Mouse (Mus musculus): ENCODE measurements around the gene Ktn1.

Ktn1 gene

GRCm38 (mm10) chr14:47756411-47757065 lies 108.3 kb downstream of the Ktn1 start:
- peak; percentile 63 for DNase-seq (ENCODE audit: low spot score)

GRCm38 (mm10) chr14:47765192-47765591 lies 116.9 kb downstream of the Ktn1 start:
- no peak for DNase-seq (ENCODE audit: low spot score)

GRCm38 (mm10) chr14:47765796-47766195 lies 117.5 kb downstream of the Ktn1 start:
- no peak for DNase-seq (ENCODE audit: low spot score)

GRCm38 (mm10) chr14:47766373-47766772 lies 118.1 kb downstream of the Ktn1 start:
- no peak for DNase-seq (ENCODE audit: low spot score)

- DNase-seq (ENCODE audit: low spot score), result no peak
Observed at GRCm38 (mm10) chr14:47771496-47771895, 123.2 kb downstream of the Ktn1 start.

GRCm38 (mm10) chr14:47775543-47775942 lies 127.3 kb downstream of the Ktn1 start:
- DNase-seq (ENCODE audit: low spot score), result no peak

GRCm38 (mm10) chr14:47776260-47777035 lies 128.2 kb downstream of the Ktn1 start:
- DNase-seq (ENCODE audit: low spot score), result peak; percentile 41

GRCm38 (mm10) chr14:47786112-47786511 lies 137.9 kb downstream of the Ktn1 start:
- DNase-seq (ENCODE audit: low spot score), result no peak
